Mouse (Mus musculus) activated CD4-positive, CD25-positive, alpha-beta regulatory T cell, adult 9 weeks (primary cell): ENCODE measurements around the gene Ptn. TPM values are rescaled to one million over a fixed set of nuclear protein-coding genes. Genes with fewer than 3 reads are reported as not detected.

Experiments used
- polyA plus RNA-seq: library from polyadenylated mRNA; unstranded; fragments of 100-300 nt; shearing (Covaris generic); gene quantifications from one replicate; pipeline ENCODE4 v1.2.1, GENCODE M21; 2017

Ptn gene
- polyA plus RNA-seq: not detected

DNA sequence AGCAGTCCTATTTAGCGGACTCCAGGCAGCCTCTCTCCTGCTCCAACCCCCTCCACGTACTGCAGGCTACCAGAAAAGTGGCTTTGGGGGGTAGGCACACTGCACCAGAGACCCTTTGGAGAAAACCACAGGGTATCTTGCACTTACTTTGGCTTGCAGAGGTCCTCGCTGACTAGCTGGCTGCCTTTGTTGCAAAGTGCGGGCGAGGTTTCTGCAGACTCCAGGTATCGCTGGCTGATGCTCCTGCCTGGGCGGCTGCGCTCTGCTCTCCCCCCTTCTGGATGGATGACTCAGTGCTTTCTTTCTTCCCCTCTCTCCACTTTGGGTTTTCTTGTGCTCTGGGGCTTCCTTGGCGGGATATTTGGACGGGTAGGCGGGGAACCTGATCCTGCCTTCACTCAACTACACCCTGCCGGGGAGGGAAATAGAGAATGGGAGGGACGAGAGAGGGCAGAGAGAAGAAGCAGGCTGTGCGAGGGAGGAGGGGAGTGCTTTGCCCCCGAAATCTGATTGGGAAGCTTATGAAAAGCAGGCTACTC lies at the start of gene Ptn:
Gene Ptn, minus strand, starts transcription at position 474 of the 539 bp plus-strand sequence.

